8 mouse cellular contexts compared by ENCODE assay signal in genomic region chr1:13789318-13790085, GRCm38 (mm10).
DNase-seq lines count a peak whose midpoint lies in the region; ATAC-seq lines count a peak whose summit lies in the region.

No protein-coding gene starts in this region.

- no peak overlapping the region for H3K27ac ChIP-seq in hindbrain, embryonic 14.5 days

- peak overlapping the region; percentile 45 for H3K4me2 ChIP-seq in hindbrain, embryonic 14.5 days (replicated peaks)

- peak; percentile 88 for ATAC-seq in hindbrain, embryonic 14.5 days (ENCODE audit: low FRiP score)
- peak; percentile 97 for ATAC-seq in megakaryocyte progenitor cell, adult 5-6 weeks (replicated peaks; ENCODE audit: poor library complexity)

- no peaks in the 10 kb centered on the region for H3K36me3 ChIP-seq in hindbrain, embryonic 14.5 days (replicated peaks; ENCODE audit: control insufficient read depth, insufficient read depth)

- H3K27me3 ChIP-seq in hindbrain, embryonic 14.5 days (ENCODE audit: control insufficient read depth, insufficient read depth, low read length) = no peaks in the 10 kb centered on the region

- H3K9ac ChIP-seq in hindbrain, embryonic 14.5 days = peak overlapping the region; percentile 25; the same call in 1 of the 2 replicates

- H3K9me3 ChIP-seq in hindbrain, embryonic 14.5 days (ENCODE audit: control insufficient read depth, low read length) = peaks cover 16% of the 10 kb centered on the region; the same call in 1 of the 2 replicates

- H3K4me3 ChIP-seq in hindbrain, embryonic 14.5 days (replicated peaks; ENCODE audit: low read length) = no peak overlapping the region

- WGBS in hindbrain, embryonic 14.5 days = 40% methylated on average over 13 of the region's 13 CpGs

- no peaks in the 10 kb centered on the region for H3K4me1 ChIP-seq in hindbrain, embryonic 14.5 days (replicated peaks; ENCODE audit: control insufficient read depth, insufficient read depth, low read length)

- peak; percentile 84 for DNase-seq in R1 (ENCODE audit: low read depth, low spot score)
- peak; percentile 38 for DNase-seq in cerebellum, adult 9-11 months
- DNase-seq in frontal cortex, postnatal 14 days (ENCODE audit: low spot score in 2 of 2) = peak; percentile 60 to 84
- peak; percentile 92 for DNase-seq in hindbrain, embryonic 14.5 days (ENCODE audit: low spot score)
- DNase-seq in layer of hippocampus, postnatal 36 days = peak; percentile 82 to 84
- DNase-seq in right cerebral cortex, postnatal 10 days (ENCODE audit: low spot score in 2 of 2) = peak; percentile 87 to 90
- peak; percentile 75 for DNase-seq in urinary bladder, postnatal 14 days (ENCODE audit: low spot score)

Comparison
In these comparisons a context has a peak if more than half of its experiments do, and no peak if none do; other contexts are left out.
1. DNase-seq: peak in every context shown above with its lines; median percentile 92 in hindbrain, embryonic 14.5 days; 88 in right cerebral cortex, postnatal 10 days; 84 in R1; 83 in layer of hippocampus, postnatal 36 days; 75 in urinary bladder, postnatal 14 days; 72 in frontal cortex, postnatal 14 days; 38 in cerebellum, adult 9-11 months.